19 mouse cellular contexts compared by ENCODE assay signal in the genomic region with DNA sequence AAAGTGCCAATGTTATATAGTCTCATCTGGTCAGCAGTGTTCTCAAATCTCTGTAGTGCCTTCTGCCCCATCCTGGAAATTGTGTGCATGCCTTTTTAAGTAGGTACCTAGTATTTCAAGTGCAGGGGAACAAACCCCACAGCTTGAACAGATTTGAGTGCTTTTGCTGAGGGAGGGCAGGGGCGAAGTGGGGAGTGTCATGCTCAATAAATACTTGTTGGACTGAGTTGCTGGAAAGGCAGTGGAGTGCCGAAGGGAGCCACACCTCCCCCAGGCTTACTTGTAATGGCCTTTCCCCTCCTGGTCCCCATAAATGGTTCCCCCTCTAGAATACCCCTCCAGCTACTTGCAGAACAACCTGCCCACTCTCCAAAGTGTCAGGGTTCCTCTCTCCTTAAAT. TPM values are rescaled to one million over a fixed set of nuclear protein-coding genes. Genes with fewer than 3 reads are reported as not detected.
DNase-seq lines count a peak whose midpoint lies in the region; ATAC-seq and TF ChIP-seq lines count a peak whose summit lies in the region.
"Had no signal": no experiment of that assay in that cellular context is flagged by ENCODE, and none has a peak within 500 bp of the region (broad histone marks: within the 10 kb centered on the region; RNA-seq: fewer than 3 reads in every experiment).

No protein-coding gene starts in this region.

- no peak overlapping the region for H3K4me3 ChIP-seq in heart, embryonic 12.5 days
- H3K4me3 ChIP-seq in liver, embryonic 13.5 days (replicated peaks) = peak overlapping the region; percentile 34
- peak overlapping the region; percentile 91 for H3K4me3 ChIP-seq in liver, embryonic 15.5 days (replicated peaks)
- no peak overlapping the region for H3K4me3 ChIP-seq in olfactory bulb, adult 2 months (ENCODE audit: insufficient read depth, low read depth, low read length)
- H3K4me3 ChIP-seq: midbrain, embryonic 10.5 days had no signal

- no peaks in the 10 kb centered on the region for H3K9me3 ChIP-seq in heart, embryonic 12.5 days (replicated peaks)
- no peaks in the 10 kb centered on the region for H3K9me3 ChIP-seq in liver, embryonic 13.5 days (replicated peaks)
- no peaks in the 10 kb centered on the region for H3K9me3 ChIP-seq in liver, embryonic 15.5 days (replicated peaks)
- H3K9me3 ChIP-seq: midbrain, embryonic 10.5 days had no signal

- H3K4me2 ChIP-seq in heart, embryonic 12.5 days = peak overlapping the region; percentile 12; the same call in 1 of the 2 replicates
- peak overlapping the region; percentile 86 for H3K4me2 ChIP-seq in liver, embryonic 13.5 days
- H3K4me2 ChIP-seq in liver, embryonic 15.5 days = peak overlapping the region; percentile 69

- no peak overlapping the region for H3K27ac ChIP-seq in heart, embryonic 12.5 days (ENCODE audit: poor library complexity, severe bottlenecking)
- H3K27ac ChIP-seq in liver, embryonic 13.5 days = peak overlapping the region; percentile 72
- peak overlapping the region; percentile 61 for H3K27ac ChIP-seq in liver, embryonic 15.5 days (replicated peaks)
- H3K27ac ChIP-seq in olfactory bulb, adult 2 months (ENCODE audit: insufficient read depth, low read depth, low read length) = peak overlapping the region; percentile 71; the same call in 1 of the 2 replicates
- H3K27ac ChIP-seq: hindbrain, postnatal 0 days; midbrain, embryonic 10.5 days had no signal

- no peak for DNase-seq in heart, postnatal 36 days
- DNase-seq in liver, embryonic 13.5 days = no peak
- no peak for DNase-seq in liver
- DNase-seq in kidney, adult 8-10 months = no peak
- DNase-seq: adrenal gland, postnatal 14 days; cerebellum, adult 9-10 months; forebrain, postnatal 0 days; gastrocnemius, postnatal 36 days; heart, postnatal 10 days; kidney, postnatal 25 days; right cerebral cortex, adult 18-20 months; thymus, adult 18-20 months; thymus, postnatal 4 days had no signal

- 74% methylated on average over 2 of the region's 2 CpGs for WGBS in heart, embryonic 12.5 days
- WGBS in liver, embryonic 13.5 days (ENCODE audit: insufficient replicate concordance) = 75% methylated on average over 2 of the region's 2 CpGs
- 68% methylated on average over 2 of the region's 2 CpGs for WGBS in liver, embryonic 15.5 days (ENCODE audit: insufficient replicate concordance)
- 73% methylated on average over 2 of the region's 2 CpGs for WGBS in olfactory bulb, adult 2 months

- no peak for TF ChIP-seq POLR2A in olfactory bulb, adult 2 months (IDR thresholded peaks at IDR 0.05; ENCODE audit: insufficient read depth, low read depth, low read length)

- ATAC-seq in heart, embryonic 12.5 days (ENCODE audit: insufficient number of reproducible peaks, low FRiP score) = no peak
- ATAC-seq in liver, embryonic 13.5 days (ENCODE audit: low read depth) = no peak
- ATAC-seq in liver, embryonic 15.5 days (ENCODE audit: insufficient read depth) = no peak
- ATAC-seq: forebrain, postnatal 0 days; hindbrain, postnatal 0 days; intestine, embryonic 16.5 days had no signal

- no peaks in the 10 kb centered on the region for H3K27me3 ChIP-seq in heart, embryonic 12.5 days (replicated peaks)
- H3K27me3 ChIP-seq in liver, embryonic 13.5 days = no peaks in the 10 kb centered on the region
- no peaks in the 10 kb centered on the region for H3K27me3 ChIP-seq in liver, embryonic 15.5 days

- intact Hi-C loops in heart, postnatal 36 days (cut with DNase I) = no loop called here

- peaks cover 9% of the 10 kb centered on the region for H3K4me1 ChIP-seq in heart, embryonic 12.5 days (replicated peaks)
- peaks cover 94% of the 10 kb centered on the region for H3K4me1 ChIP-seq in liver, embryonic 13.5 days (replicated peaks)
- peaks cover 92% of the 10 kb centered on the region for H3K4me1 ChIP-seq in liver, embryonic 15.5 days (replicated peaks)
- H3K4me1 ChIP-seq in olfactory bulb, adult 2 months (ENCODE audit: control insufficient read depth, insufficient read depth, low read length) = peaks cover 19% of the 10 kb centered on the region

- H3K36me3 ChIP-seq in heart, embryonic 12.5 days = peaks cover 7% of the 10 kb centered on the region; the same call in 1 of the 2 replicates
- H3K36me3 ChIP-seq in liver, embryonic 13.5 days = peaks cover 93% of the 10 kb centered on the region
- peaks cover 89% of the 10 kb centered on the region for H3K36me3 ChIP-seq in liver, embryonic 15.5 days (replicated peaks)

- H3K9ac ChIP-seq in heart, embryonic 12.5 days = no peak overlapping the region
- peak overlapping the region; percentile 100 for H3K9ac ChIP-seq in liver, embryonic 13.5 days
- H3K9ac ChIP-seq in liver, embryonic 15.5 days = peak overlapping the region; percentile 31
- H3K9ac ChIP-seq: forebrain, postnatal 0 days had no signal

- TF ChIP-seq CTCF in olfactory bulb, adult 2 months (IDR thresholded peaks at IDR 0.05; ENCODE audit: insufficient read depth, low read depth, low read length) = no peak

RNA-seq across cellular contexts. Expression of gene Fam117a, which starts 7.4 kb away (rescaled TPM):
- polyA plus RNA-seq in heart, embryonic 12.5 days (2016; fragmentation: Nextera tagmentation; extraction: Ambion mirVana) = 12.9 and 13.9 TPM in 2 replicates
- total RNA-seq in heart, postnatal 36 days (2021) = 10 to 100 TPM in 1 of 2 experiments, 1 to 10 TPM in 1; 7.0 to 10.3 TPM
- polyA plus RNA-seq in liver, embryonic 13.5 days (2015; fragmentation: Nextera tagmentation; extraction: Ambion mirVana) = 58.0 and 64.5 TPM in 2 replicates
- 75.3 and 78.9 TPM in 2 replicates for polyA plus RNA-seq in liver, embryonic 15.5 days (2015; fragmentation: Nextera tagmentation; extraction: Ambion mirVana)
- polyA plus RNA-seq in olfactory bulb, adult 2 months (2012; ENCODE audit: insufficient read depth, insufficient read length, low replicate concordance, missing spikeins) = not detected in 2 replicates

RNA-seq across cellular contexts. Expression of gene Kat7, which starts 34.1 kb away (rescaled TPM):
- polyA plus RNA-seq in heart, embryonic 12.5 days (2016; fragmentation: Nextera tagmentation; extraction: Ambion mirVana) = 56.0 and 58.3 TPM in 2 replicates
- 10 to 100 TPM; 27.5 to 32.3 TPM for total RNA-seq in heart, postnatal 36 days (2021)
- polyA plus RNA-seq in liver, embryonic 13.5 days (2015; fragmentation: Nextera tagmentation; extraction: Ambion mirVana) = 33.4 and 39.7 TPM in 2 replicates
- 30.6 and 30.8 TPM in 2 replicates for polyA plus RNA-seq in liver, embryonic 15.5 days (2015; fragmentation: Nextera tagmentation; extraction: Ambion mirVana)
- polyA plus RNA-seq in olfactory bulb, adult 2 months (2012; ENCODE audit: insufficient read depth, insufficient read length, low replicate concordance, missing spikeins) = not detected in 2 replicates

RNA-seq across cellular contexts. Expression of gene Slc35b1, which starts 40.3 kb away (rescaled TPM):
- polyA plus RNA-seq in heart, embryonic 12.5 days (2016; fragmentation: Nextera tagmentation; extraction: Ambion mirVana) = 86.0 and 86.5 TPM in 2 replicates
- 10 to 100 TPM; 35.7 to 37.6 TPM for total RNA-seq in heart, postnatal 36 days (2021)
- 54.7 and 58.1 TPM in 2 replicates for polyA plus RNA-seq in liver, embryonic 13.5 days (2015; fragmentation: Nextera tagmentation; extraction: Ambion mirVana)
- polyA plus RNA-seq in liver, embryonic 15.5 days (2015; fragmentation: Nextera tagmentation; extraction: Ambion mirVana) = 39.2 and 40.6 TPM in 2 replicates
- not detected in 2 replicates for polyA plus RNA-seq in olfactory bulb, adult 2 months (2012; ENCODE audit: insufficient read depth, insufficient read length, low replicate concordance, missing spikeins)

Comparison
In these comparisons a context has a peak if more than half of its experiments do, and no peak if none do; other contexts are left out.
1. H3K4me2 ChIP-seq: peak in every context shown above with its lines; median percentile 86 in liver, embryonic 13.5 days; 69 in liver, embryonic 15.5 days; 12 in heart, embryonic 12.5 days.
2. H3K4me3 ChIP-seq: peak in liver, embryonic 13.5 days (single experiment) and liver, embryonic 15.5 days (single experiment); none in heart, embryonic 12.5 days (single experiment) and olfactory bulb, adult 2 months (single experiment).